Mouse (Mus musculus) heart, postnatal 0 days (tissue): ENCODE measurements around the gene Clpx. TPM values are rescaled to one million over a fixed set of nuclear protein-coding genes. Genes with fewer than 3 reads are reported as not detected.

Experiments
- ATAC-seq: fragments of 200-750 bp; cut with Nextera tagmentation; 2 replicates; pipeline ENCODE4 v1.8.0; 2017; ENCODE audit warnings: low read depth, moderate number of reproducible peaks, moderate library complexity; ENCODE audit not compliant: insufficient read depth
- DNase-seq: peaks from one replicate; pipeline ENCODE4 v3.0.0-alpha.2; 2016; ENCODE audit warnings: low spot score
- H3K27ac ChIP-seq: fragments of 300-500 bp; sonication (generic); 2 replicates; pipeline ENCODE4 v1.5.1; 2014; ENCODE audit warnings: low read depth, mild to moderate bottlenecking
- H3K27me3 ChIP-seq: fragments of 300-500 bp; sonication (generic); 2 replicates; pipeline ENCODE4 v1.6.1; 2014; ENCODE audit warnings: low read length, mixed read lengths; ENCODE audit not compliant: control insufficient read depth, insufficient read depth
- H3K36me3 ChIP-seq: fragments of 300-500 bp; sonication (generic); replicated peaks from 2 replicates; pipeline ENCODE4 v1.6.1; 2014; ENCODE audit warnings: low read length, mixed read lengths; ENCODE audit not compliant: control insufficient read depth, insufficient read depth
- H3K4me1 ChIP-seq: fragments of 300-500 bp; sonication (generic); 2 replicates; pipeline ENCODE4 v1.6.1; 2014; ENCODE audit warnings: antibody characterized with exemption; ENCODE audit not compliant: control insufficient read depth, insufficient read depth
- H3K4me2 ChIP-seq: fragments of 300-500 bp; sonication (generic); 2 replicates; pipeline ENCODE4 v1.6.1; 2014; ENCODE audit warnings: low read depth, mild to moderate bottlenecking, low read length, moderate library complexity
- H3K4me3 ChIP-seq: fragments of 300-500 bp; sonication (generic); 2 replicates; pipeline ENCODE4 v1.5.1; 2014; ENCODE audit warnings: low read depth, low read length
- H3K9ac ChIP-seq: fragments of 300-500 bp; sonication (generic); replicated peaks from 2 replicates; pipeline ENCODE4 v1.6.1; 2014; ENCODE audit warnings: low read depth, low read length, mixed read lengths
- H3K9me3 ChIP-seq: fragments of 300-500 bp; sonication (generic); replicated peaks from 2 replicates; pipeline ENCODE4 v1.6.1; 2016; ENCODE audit warnings: low read length; ENCODE audit not compliant: control insufficient read depth
- CTCF ChIP-seq: IDR thresholded peaks from 2 replicates; pipeline ENCODE4 v1.5.1; 2016; ENCODE audit warnings: antibody characterized with exemption, control low read depth, low read depth
- EP300 ChIP-seq: IDR thresholded peaks from 2 replicates; pipeline ENCODE4 v1.6.1; 2016; ENCODE audit warnings: antibody characterized with exemption, low read depth
- WGBS: fragments of 180-500 bp; shearing (Covaris S2); extraction: QIAGEN DNeasy Blood & Tissue Kit; methylation state at CpG from one replicate; pipeline ENCODE4 v1.1.7; 2014; 5-methylcytosine and 5-hydroxymethylcytosine counted together
- polyA plus RNA-seq: library from polyadenylated mRNA; unstranded; fragments of >200 nt; fragmentation: Nextera tagmentation; extraction: Ambion mirVana; gene quantifications from 2 replicates; pipeline ENCODE4 v1.2.1, GENCODE M21; 2015
- total RNA-seq: library from RNA; depleted of rRNA; stranded (reverse); fragments of >200 nt; gene quantifications from 2 replicates; pipeline ENCODE4 v1.2.3, GENCODE M21; 2014; ENCODE audit warnings: low replicate concordance

Clpx gene
- total and polyA plus RNA-seq, 2 experiments from 2014 or later, result 37.4 to 68.3 TPM

- no peak overlapping the region for H3K4me2 ChIP-seq
- no peak for ATAC-seq
- no peak overlapping the region for H3K9ac ChIP-seq
- TF ChIP-seq CTCF, result no peak
- TF ChIP-seq EP300, result no peak
- H3K4me3 ChIP-seq, result no peak overlapping the region
- WGBS, result 77% methylated on average over 4 of the region's 4 CpGs
- H3K27ac ChIP-seq, result no peak overlapping the region
- no peak for DNase-seq
- no peaks in the 10 kb centered on the region for H3K27me3 ChIP-seq
- no peaks in the 10 kb centered on the region for H3K9me3 ChIP-seq
- H3K36me3 ChIP-seq, result peaks cover 61% of the 10 kb centered on the region
- peaks cover 4% of the 10 kb centered on the region; the same call in 1 of the 2 replicates for H3K4me1 ChIP-seq
These were observed 8.4 kb downstream of the Clpx start for GRCm38 (mm10) chr9:65302327-65302983.

DNA sequence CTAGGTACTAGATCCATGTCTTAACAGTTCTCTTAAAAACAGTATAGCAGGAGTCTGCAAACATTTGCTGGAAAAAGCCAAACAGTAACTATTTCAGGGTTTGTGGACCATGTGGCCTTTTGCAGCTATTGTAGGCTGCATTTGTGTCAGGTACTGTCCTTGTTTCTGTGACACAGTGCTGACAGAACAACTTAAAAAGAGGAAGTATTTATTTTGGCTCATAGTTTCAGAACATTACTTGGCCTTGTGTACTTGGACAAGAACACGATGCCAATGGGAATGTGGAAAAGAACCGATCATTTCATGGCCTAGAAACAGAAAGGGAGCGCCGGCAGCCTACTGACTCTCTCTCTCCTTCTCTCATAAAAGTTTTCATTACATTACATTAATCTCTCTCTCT lies 9.5 kb downstream of the Clpx start:
- Histone ChIP-seq H3K27me3 (no peaks in the 10 kb centered on the region), H3K4me1 (peaks cover 4% of the 10 kb centered on the region; the same call in 1 of the 2 replicates), H3K9me3 (no peaks in the 10 kb centered on the region), H3K4me3 (no peak overlapping the region), H3K4me2 (no peak overlapping the region), H3K27ac (no peak overlapping the region), H3K9ac (no peak overlapping the region), H3K36me3 (peaks cover 59% of the 10 kb centered on the region)
- no peak for ATAC-seq
- 77% methylated on average over 4 of the region's 4 CpGs for WGBS
- DNase-seq, result no peak
- no peak for TF ChIP-seq CTCF
- no peak for TF ChIP-seq EP300

DNA sequence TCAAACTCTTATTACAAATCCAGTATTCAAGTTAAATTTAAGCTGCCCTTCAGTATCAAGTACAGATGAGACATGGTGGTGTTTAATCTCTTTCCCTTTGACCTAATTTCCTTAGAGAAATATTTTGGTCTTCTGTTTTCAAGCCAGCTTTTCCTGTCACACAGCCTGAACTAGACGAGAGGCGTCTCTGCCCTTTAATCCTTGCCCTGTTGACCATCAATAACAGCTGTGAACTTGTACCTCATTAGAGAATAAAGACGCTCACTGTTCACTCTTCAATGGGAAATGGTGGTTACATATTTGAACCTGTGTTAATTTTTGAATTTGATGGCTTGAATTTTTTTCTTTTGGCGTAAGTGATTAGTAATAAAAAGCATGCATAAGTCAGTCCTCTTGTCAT lies 10.2 kb downstream of the Clpx start:
- no peak for DNase-seq
- no peak for TF ChIP-seq EP300
- TF ChIP-seq CTCF, result no peak
- Histone ChIP-seq H3K36me3 (peaks cover 60% of the 10 kb centered on the region), H3K27ac (no peak overlapping the region), H3K4me2 (no peak overlapping the region), H3K9me3 (no peaks in the 10 kb centered on the region), H3K4me1 (no peaks in the 10 kb centered on the region), H3K9ac (no peak overlapping the region), H3K4me3 (no peak overlapping the region), H3K27me3 (no peaks in the 10 kb centered on the region)
- WGBS, result 66% methylated on average over 4 of the region's 4 CpGs
- no peak for ATAC-seq

DNA sequence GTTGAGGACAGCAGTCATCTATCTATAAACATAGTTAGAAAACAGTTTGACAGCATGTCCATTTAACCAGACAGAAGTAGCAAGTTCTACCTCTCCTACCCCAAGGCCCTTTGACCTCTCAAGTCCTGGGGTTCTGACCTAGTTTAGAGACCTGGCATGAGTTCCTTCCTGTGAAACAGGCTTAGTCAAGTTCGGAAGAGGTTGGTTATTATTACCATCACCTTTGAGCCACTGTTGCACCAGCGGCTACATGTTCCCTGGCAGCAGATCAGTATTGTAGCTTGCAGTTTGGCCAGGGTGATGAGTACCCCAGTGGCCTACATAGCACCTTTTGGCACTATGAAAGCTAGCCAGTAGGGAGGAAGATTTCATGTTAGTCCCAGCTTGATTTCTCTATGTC lies 12.6 kb downstream of the Clpx start:
- no peak overlapping the region for H3K27ac ChIP-seq
- H3K9ac ChIP-seq, result no peak overlapping the region
- DNase-seq (no peak), ATAC-seq (no peak)
- peaks cover 60% of the 10 kb centered on the region for H3K36me3 ChIP-seq
- H3K4me3 ChIP-seq, result no peak overlapping the region
- 86% methylated on average over 2 of the region's 2 CpGs for WGBS
- no peaks in the 10 kb centered on the region for H3K27me3 ChIP-seq
- TF ChIP-seq EP300, result no peak
- TF ChIP-seq CTCF, result no peak
- H3K4me2 ChIP-seq, result no peak overlapping the region
- H3K4me1 ChIP-seq, result no peaks in the 10 kb centered on the region
- H3K9me3 ChIP-seq, result no peaks in the 10 kb centered on the region

GRCm38 (mm10) chr9:65308011-65308410 lies 14.0 kb downstream of the Clpx start:
- Histone ChIP-seq H3K4me2 (no peak overlapping the region), H3K9me3 (no peaks in the 10 kb centered on the region), H3K4me1 (no peaks in the 10 kb centered on the region), H3K4me3 (no peak overlapping the region), H3K9ac (no peak overlapping the region), H3K27me3 (no peaks in the 10 kb centered on the region), H3K36me3 (peaks cover 63% of the 10 kb centered on the region), H3K27ac (no peak overlapping the region)
- ATAC-seq (no peak), DNase-seq (no peak)
- no peak for TF ChIP-seq EP300
- no peak for TF ChIP-seq CTCF
- WGBS, result 61% methylated on average over 1 of the region's 1 CpGs

GRCm38 (mm10) chr9:65312669-65313357 lies 18.8 kb downstream of the Clpx start:
- Histone ChIP-seq H3K4me1 (no peaks in the 10 kb centered on the region), H3K36me3 (peaks cover 57% of the 10 kb centered on the region), H3K4me2 (no peak overlapping the region), H3K27me3 (no peaks in the 10 kb centered on the region), H3K9me3 (no peaks in the 10 kb centered on the region), H3K4me3 (no peak overlapping the region), H3K9ac (no peak overlapping the region), H3K27ac (no peak overlapping the region)
- no peak for ATAC-seq
- DNase-seq, result no peak
- WGBS, result 94% methylated on average over 4 of the region's 4 CpGs
- no peak for TF ChIP-seq EP300
- TF ChIP-seq CTCF, result no peak
